Mouse (Mus musculus) midbrain, postnatal 0 days (tissue): ENCODE data around the gene Asic5. TPM values are rescaled to one million over a fixed set of nuclear protein-coding genes. Genes with fewer than 3 reads are reported as not detected.

Experiments
- ATAC-seq: fragments of 200-750 bp; cut with Nextera tagmentation; 2 replicates; pipeline ENCODE4 v1.8.0; 2017; ENCODE audit warnings: moderate number of reproducible peaks, mild to moderate bottlenecking, moderate TSS enrichment, moderate library complexity; ENCODE audit not compliant: low FRiP score
- DNase-seq: peaks from one replicate; pipeline ENCODE4 v3.0.0-alpha.2; 2015; ENCODE audit warnings: low spot score
- H3K27ac ChIP-seq: fragments of 300-500 bp; sonication (generic); 2 replicates; pipeline ENCODE4 v1.5.1; 2014; ENCODE audit warnings: low read depth, mild to moderate bottlenecking, low read length, mixed read lengths
- H3K27me3 ChIP-seq: fragments of 300-500 bp; sonication (generic); 2 replicates; pipeline ENCODE4 v1.6.1; 2014; ENCODE audit warnings: low read length, control low read depth, mixed read lengths; ENCODE audit not compliant: insufficient read depth
- H3K36me3 ChIP-seq: fragments of 300-500 bp; sonication (generic); 2 replicates; pipeline ENCODE4 v1.6.1; 2014; ENCODE audit warnings: low read length, control low read depth, mixed read lengths; ENCODE audit not compliant: insufficient read depth
- H3K4me1 ChIP-seq: fragments of 300-500 bp; sonication (generic); 2 replicates; pipeline ENCODE4 v1.6.1; 2014; ENCODE audit warnings: mild to moderate bottlenecking, control low read depth, antibody characterized with exemption, low read length, mixed read lengths; ENCODE audit not compliant: insufficient read depth
- H3K4me2 ChIP-seq: fragments of 300-500 bp; sonication (generic); 2 replicates; pipeline ENCODE4 v1.6.1; 2014; ENCODE audit warnings: low read depth, mild to moderate bottlenecking, low read length, mixed read lengths; ENCODE audit not compliant: poor library complexity, severe bottlenecking
- H3K4me3 ChIP-seq: fragments of 300-500 bp; sonication (generic); 2 replicates; pipeline ENCODE4 v1.5.1; 2014; ENCODE audit warnings: low read depth, mild to moderate bottlenecking, low read length, moderate library complexity
- H3K9ac ChIP-seq: fragments of 300-500 bp; sonication (generic); replicated peaks from 2 replicates; pipeline ENCODE4 v1.6.1; 2014; ENCODE audit warnings: mild to moderate bottlenecking, low read length, moderate library complexity, mixed read lengths; ENCODE audit not compliant: poor library complexity, severe bottlenecking
- H3K9me3 ChIP-seq: fragments of 300-500 bp; sonication (generic); 2 replicates; pipeline ENCODE4 v1.6.1; 2016; ENCODE audit warnings: low read length, control low read depth
- CTCF ChIP-seq: IDR thresholded peaks from 2 replicates; pipeline ENCODE4 v1.5.1; 2016; ENCODE audit warnings: antibody characterized with exemption, mild to moderate bottlenecking
- WGBS: fragments of 180-500 bp; shearing (Covaris S2); extraction: QIAGEN DNeasy Blood & Tissue Kit; methylation state at CpG from one replicate; pipeline ENCODE4 v1.1.7; 2014; 5-methylcytosine and 5-hydroxymethylcytosine counted together
- polyA plus RNA-seq: library from polyadenylated mRNA; unstranded; fragments of >200 nt; fragmentation: Nextera tagmentation; extraction: Ambion mirVana; gene quantifications from 2 replicates; pipeline ENCODE4 v1.2.1, GENCODE M21; 2015
- total RNA-seq: library from RNA; depleted of rRNA; stranded (reverse); fragments of >200 nt; gene quantifications from 2 replicates; pipeline ENCODE4 v1.2.3, GENCODE M21; 2014

The Asic5 gene
- total and polyA plus RNA-seq, 2 experiments from 2014 or later, result 0.09 TPM; not detected in 1

GRCm38 (mm10) chr3:81975607-81976006 is 6.5 kb upstream of the Asic5 start:
- no peaks in the 10 kb centered on the region for H3K36me3 ChIP-seq
- ATAC-seq, result no peak
- no peaks in the 10 kb centered on the region for H3K4me1 ChIP-seq
- DNase-seq, result no peak
- no peak overlapping the region for H3K9ac ChIP-seq
- H3K4me2 ChIP-seq, result no peak overlapping the region
- no peak overlapping the region for H3K4me3 ChIP-seq
- no peaks in the 10 kb centered on the region for H3K9me3 ChIP-seq
- no peaks in the 10 kb centered on the region for H3K27me3 ChIP-seq
- 79% methylated on average over 4 of the region's 4 CpGs for WGBS
- TF ChIP-seq CTCF, result no peak
- no peak overlapping the region for H3K27ac ChIP-seq

- Histone ChIP-seq H3K4me2 (no peak within 1 kb of the TSS), H3K27ac (no peak within 1 kb of the TSS), H3K27me3 (no peaks in the 10 kb centered on the region), H3K9ac (no peak within 1 kb of the TSS), H3K9me3 (no peaks in the 10 kb centered on the region), H3K4me3 (no peak within 1 kb of the TSS), H3K4me1 (no peaks in the 10 kb centered on the region), H3K36me3 (no peaks in the 10 kb centered on the region)
- no peak for ATAC-seq
- DNase-seq, result no peak
- no peak for TF ChIP-seq CTCF
These were observed 6.0 kb upstream of the Asic5 start, which contains the start of gene Tdo2 for GRCm38 (mm10) chr3:81976102-81976501. Gene Tdo2, minus strand, starts transcription at chr3:81976202.

GRCm38 (mm10) chr3:81981576-81981975 is 514 bp upstream of the Asic5 start:
- H3K27me3 ChIP-seq, result no peaks in the 10 kb centered on the region
- no peak for TF ChIP-seq CTCF
- no peak overlapping the region for H3K4me3 ChIP-seq
- WGBS, result 94% methylated on average over 5 of the region's 5 CpGs
- H3K27ac ChIP-seq, result no peak overlapping the region
- ATAC-seq (no peak), DNase-seq (no peak)
- no peaks in the 10 kb centered on the region for H3K4me1 ChIP-seq
- no peak overlapping the region for H3K4me2 ChIP-seq
- no peaks in the 10 kb centered on the region for H3K9me3 ChIP-seq
- H3K36me3 ChIP-seq, result no peaks in the 10 kb centered on the region
- no peak overlapping the region for H3K9ac ChIP-seq

GRCm38 (mm10) chr3:81983120-81983895 is 1.2 kb downstream of the Asic5 start:
- Histone ChIP-seq H3K4me2 (no peak overlapping the region), H3K9ac (no peak overlapping the region), H3K27me3 (no peaks in the 10 kb centered on the region), H3K36me3 (no peaks in the 10 kb centered on the region), H3K27ac (no peak overlapping the region), H3K4me1 (no peaks in the 10 kb centered on the region), H3K9me3 (no peaks in the 10 kb centered on the region), H3K4me3 (no peak overlapping the region)
- 74% methylated on average over 8 of the region's 8 CpGs for WGBS
- no peak for ATAC-seq
- TF ChIP-seq CTCF, result no peak
- DNase-seq, result no peak

- no peak overlapping the region for H3K9ac ChIP-seq
- 50% methylated on average over 1 of the region's 1 CpGs for WGBS
- ATAC-seq (no peak), DNase-seq (no peak)
- H3K36me3 ChIP-seq, result no peaks in the 10 kb centered on the region
- no peak overlapping the region for H3K4me3 ChIP-seq
- no peaks in the 10 kb centered on the region for H3K9me3 ChIP-seq
- no peak for TF ChIP-seq CTCF
- no peak overlapping the region for H3K4me2 ChIP-seq
- H3K4me1 ChIP-seq, result no peaks in the 10 kb centered on the region
- no peak overlapping the region for H3K27ac ChIP-seq
- H3K27me3 ChIP-seq, result no peaks in the 10 kb centered on the region
These were observed 3.0 kb downstream of the Asic5 start for GRCm38 (mm10) chr3:81985100-81985499.

- no peak for DNase-seq
- WGBS, result 98% methylated on average over 2 of the region's 2 CpGs
These were observed 4.0 kb downstream of the Asic5 start for GRCm38 (mm10) chr3:81986103-81986502.

More at GRCm38 (mm10) chr3:81986103-81986502, 4.0 kb downstream of the Asic5 start:
- no peak for TF ChIP-seq CTCF
- no peaks in the 10 kb centered on the region for H3K36me3 ChIP-seq
- no peaks in the 10 kb centered on the region for H3K4me1 ChIP-seq
- no peaks in the 10 kb centered on the region for H3K27me3 ChIP-seq
- no peak overlapping the region for H3K4me3 ChIP-seq
- no peak overlapping the region for H3K4me2 ChIP-seq
- no peak for ATAC-seq
- no peak overlapping the region for H3K9ac ChIP-seq
- H3K27ac ChIP-seq, result no peak overlapping the region
- no peaks in the 10 kb centered on the region for H3K9me3 ChIP-seq
